Mouse (Mus musculus) hindlimb bud, embryonic 11.5 days (tissue): ENCODE results near the gene Pidd1.

Experiments used
- DNase-seq: peaks from one replicate; pipeline ENCODE4 v3.0.0-alpha.2; 2012; ENCODE audit warnings: low read depth, low spot score; ENCODE audit errors: extremely low spot score

Pidd1 gene

DNA sequence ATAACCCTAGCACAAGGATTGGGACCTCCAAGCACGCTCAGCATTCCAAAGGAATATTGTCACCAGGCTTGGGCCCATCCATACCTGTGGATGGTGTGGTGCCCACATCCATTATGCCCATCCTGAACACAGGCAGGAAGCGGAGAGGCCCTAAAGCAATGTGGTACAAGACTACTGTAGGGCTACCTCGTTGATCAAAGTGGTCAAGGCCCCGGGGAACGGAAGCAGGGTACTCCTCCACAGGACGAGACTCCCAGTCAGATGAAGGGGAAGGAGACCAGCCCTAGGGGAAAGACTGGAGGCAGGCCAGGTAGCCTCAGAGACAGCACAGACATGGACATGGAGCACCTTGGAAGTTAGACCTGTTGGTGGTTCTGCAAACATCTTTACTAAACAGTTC, 28.9 kb upstream of the Pidd1 start:
- no peak for DNase-seq

DNA sequence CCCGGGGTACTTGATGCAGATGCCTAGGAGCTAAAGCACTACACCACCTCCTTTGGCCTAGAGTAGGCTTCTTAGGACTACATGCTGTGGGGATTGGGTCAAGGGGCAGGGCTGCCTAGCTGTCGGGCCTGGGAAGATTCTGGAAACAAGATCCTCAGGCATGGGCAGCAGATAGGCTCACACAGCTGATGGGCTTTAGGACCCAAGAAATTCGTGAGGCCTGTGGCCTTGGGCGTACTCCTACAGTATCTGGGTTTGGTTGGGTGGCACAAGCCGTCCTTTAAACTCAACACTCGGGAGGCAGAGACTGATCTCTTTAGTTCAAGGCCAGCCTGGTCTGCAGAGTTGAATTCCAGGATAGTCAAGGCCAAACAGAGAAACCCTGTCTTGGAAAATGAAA, 28.4 kb upstream of the Pidd1 start:
- DNase-seq: no peak

- DNase-seq: no peak
These were observed 27.4 kb upstream of the Pidd1 start for GRCm38 (mm10) chr7:141471236-141471635.

GRCm38 (mm10) chr7:141470637-141470944, 26.8 kb upstream of the Pidd1 start:
- no peak for DNase-seq

DNA sequence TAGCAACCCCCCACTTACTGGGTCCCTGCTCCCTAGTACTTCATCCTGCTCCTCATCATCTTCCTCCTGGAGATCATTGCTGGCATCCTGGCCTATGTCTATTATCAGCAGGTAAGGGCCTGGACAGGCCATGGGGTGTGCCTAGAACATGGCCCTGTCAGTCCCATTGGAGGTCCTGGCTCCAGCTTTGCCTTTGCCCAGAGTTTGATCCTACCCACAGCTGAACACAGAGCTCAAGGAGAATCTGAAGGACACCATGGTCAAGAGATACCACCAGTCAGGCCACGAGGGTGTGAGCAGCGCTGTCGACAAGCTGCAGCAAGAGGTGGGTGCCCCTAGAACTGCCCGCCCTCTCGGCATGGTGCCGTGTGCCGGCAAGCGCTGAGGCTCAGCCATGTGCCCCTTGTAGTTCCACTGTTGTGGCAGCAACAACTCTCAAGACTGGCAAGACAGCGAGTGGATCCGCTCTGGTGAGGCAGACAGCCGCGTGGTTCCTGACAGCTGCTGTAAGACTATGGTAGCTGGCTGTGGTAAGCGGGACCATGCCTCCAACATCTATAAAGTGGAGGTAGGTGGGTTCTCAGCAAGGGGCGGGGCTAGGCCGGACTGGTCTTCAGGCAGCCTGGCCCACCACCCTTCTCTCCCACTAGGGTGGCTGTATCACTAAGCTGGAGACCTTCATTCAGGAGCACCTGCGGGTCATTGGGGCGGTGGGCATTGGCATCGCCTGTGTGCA, 26.2 kb upstream of the Pidd1 start:
- no peak for DNase-seq

GRCm38 (mm10) chr7:141469352-141469751, 25.5 kb upstream of the Pidd1 start:
- DNase-seq: no peak

GRCm38 (mm10) chr7:141468522-141469211, 24.8 kb upstream of the Pidd1 start:
- DNase-seq: no peak

GRCm38 (mm10) chr7:141468164-141468521, 24.3 kb upstream of the Pidd1 start:
- DNase-seq: no peak

GRCm38 (mm10) chr7:141467230-141468030, 23.6 kb upstream of the Pidd1 start, which contains the start of gene Cd151:
Gene Cd151 (plus strand): TSS chr7:141467392.
- no peak for DNase-seq

GRCm38 (mm10) chr7:141466607-141467148, 22.9 kb upstream of the Pidd1 start:
- DNase-seq: no peak

- no peak for DNase-seq
These were observed 22.2 kb upstream of the Pidd1 start for GRCm38 (mm10) chr7:141466045-141466394.

DNA sequence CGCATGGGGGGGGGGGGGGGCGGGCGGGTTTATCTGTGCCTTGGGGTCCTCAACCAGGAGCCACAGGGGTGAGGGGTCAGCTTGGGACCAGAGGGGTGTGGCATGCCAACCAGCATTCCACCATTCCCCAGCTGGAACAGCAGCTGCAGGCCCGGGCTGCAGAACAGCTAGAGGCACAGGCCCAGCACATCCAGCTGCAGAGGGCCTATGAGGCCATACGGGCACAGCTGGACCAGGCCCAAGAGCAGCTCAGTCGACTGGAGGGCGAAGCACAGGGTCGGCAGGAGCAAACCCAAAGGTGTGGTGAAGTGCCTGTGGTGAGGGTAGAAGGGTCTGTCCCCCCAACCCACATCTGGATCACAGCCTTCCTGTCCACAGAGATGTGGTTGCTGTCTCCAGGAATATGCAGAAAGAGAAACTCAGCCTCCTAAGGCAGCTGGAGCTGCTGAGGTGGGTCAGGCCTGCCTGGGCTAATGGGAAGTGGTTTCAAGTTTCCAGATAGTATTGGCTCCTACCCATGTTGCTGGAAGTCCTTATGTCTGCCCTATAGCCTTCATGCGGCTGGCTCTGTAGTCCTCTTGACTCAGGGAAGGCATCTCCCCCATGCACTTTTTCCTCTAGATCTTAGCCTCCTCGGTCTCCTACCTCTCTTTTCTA, 21.7 kb upstream of the Pidd1 start:
- no peak for DNase-seq

- no peak for DNase-seq
These were observed 20.9 kb upstream of the Pidd1 start for GRCm38 (mm10) chr7:141464603-141465201.

- no peak for DNase-seq
These were observed 20.2 kb upstream of the Pidd1 start for GRCm38 (mm10) chr7:141463824-141464602.

GRCm38 (mm10) chr7:141462333-141462821, 18.6 kb upstream of the Pidd1 start:
- no peak for DNase-seq

- no peak for DNase-seq
These were observed 17.9 kb upstream of the Pidd1 start for GRCm38 (mm10) chr7:141461521-141462332.

DNA sequence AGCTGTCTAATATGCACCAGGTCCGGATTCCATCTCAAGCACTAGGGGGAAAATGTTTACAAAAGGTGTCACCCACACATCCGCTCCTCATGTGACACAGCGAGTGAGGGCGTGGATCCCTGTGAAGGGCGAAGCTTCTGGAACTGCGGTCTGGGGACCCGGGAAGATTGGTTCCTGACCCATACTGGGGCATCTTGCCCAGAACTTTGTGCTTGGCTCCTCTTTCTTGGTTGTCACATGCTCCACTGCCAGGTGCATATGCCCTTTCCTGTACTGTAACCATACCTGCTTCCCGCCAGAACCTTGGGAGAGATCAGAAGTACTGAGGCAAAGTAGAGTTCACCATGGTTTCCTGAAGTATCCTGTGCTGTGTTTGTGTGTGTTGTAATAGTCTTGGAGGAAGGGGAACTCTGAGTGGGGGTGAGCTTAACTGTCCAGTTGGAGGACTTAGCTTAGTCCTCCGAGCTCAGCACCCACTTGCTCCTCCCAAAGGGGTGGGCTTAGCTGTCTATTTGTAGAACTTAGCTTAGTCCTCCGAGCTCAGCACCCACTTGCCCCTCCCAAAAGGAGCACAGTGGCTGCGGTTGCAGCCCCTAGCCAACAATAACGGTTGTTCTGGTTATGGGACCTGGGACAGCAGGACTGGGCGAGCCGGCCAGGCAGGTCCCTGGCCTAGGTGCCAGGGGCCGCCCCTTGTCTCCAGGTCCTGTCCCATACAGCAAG, 16.7 kb upstream of the Pidd1 start, which contains the start of gene Cracr2b:
Gene Cracr2b (plus strand): TSS at position 704 of the 723 bp plus-strand sequence.
- no peak for DNase-seq

DNA sequence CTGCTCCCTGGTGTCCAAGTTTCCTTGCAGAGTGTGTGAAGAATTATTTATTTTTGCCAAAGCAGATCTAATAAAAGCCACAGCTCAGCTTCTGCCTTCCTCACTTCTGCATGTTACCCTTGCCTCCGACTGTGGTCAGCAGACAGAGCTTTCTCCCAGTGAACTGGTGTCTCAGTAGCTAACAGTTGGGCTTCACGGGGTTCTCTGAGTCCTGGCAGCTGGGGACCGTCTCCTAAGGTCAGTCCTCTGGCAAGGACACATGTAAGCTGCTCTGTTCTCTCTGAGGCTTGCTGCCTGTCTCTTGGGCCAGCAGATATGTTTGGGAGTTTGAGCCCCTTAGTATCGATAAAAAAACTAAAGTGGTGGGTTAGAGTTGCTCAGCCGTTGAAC, 16.2 kb upstream of the Pidd1 start:
- no peak for DNase-seq
